Mouse (Mus musculus) right cerebral cortex, adult 18-20 months (tissue): ENCODE results near the gene Kcnj6.

Experiments
- DNase-seq: peaks from one replicate; pipeline ENCODE4 v3.0.0; 2022; ENCODE audit warnings: mixed read lengths

Kcnj6 gene

GRCm38 (mm10) chr16:94765129-94765528, 232.4 kb downstream of the Kcnj6 start:
- no peak for DNase-seq

DNA sequence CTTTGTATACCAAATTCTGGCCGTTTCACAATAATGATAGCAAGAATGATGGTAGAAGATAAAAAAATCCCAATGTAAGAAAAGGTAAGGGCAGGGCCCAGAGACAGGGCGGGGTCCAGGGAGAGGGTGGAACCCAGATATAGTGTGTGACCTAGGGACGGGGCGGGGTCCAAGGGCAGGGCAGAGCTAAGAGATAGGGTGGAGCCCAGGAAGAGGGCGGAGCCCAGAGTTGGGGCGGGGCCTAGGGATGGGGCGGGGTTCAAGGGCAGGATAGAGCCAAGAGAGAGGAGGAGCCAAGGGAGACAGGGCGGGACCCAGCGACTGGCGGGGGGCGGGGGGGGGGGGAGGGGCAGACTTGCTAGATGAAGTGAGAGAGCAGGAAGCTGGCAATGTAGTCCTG, 236.8 kb downstream of the Kcnj6 start:
- no peak for DNase-seq

GRCm38 (mm10) chr16:94759761-94760160, 237.7 kb downstream of the Kcnj6 start:
- DNase-seq = no peak

- DNase-seq = no peak
Observed at GRCm38 (mm10) chr16:94758606-94759005, 238.9 kb downstream of the Kcnj6 start.

DNA sequence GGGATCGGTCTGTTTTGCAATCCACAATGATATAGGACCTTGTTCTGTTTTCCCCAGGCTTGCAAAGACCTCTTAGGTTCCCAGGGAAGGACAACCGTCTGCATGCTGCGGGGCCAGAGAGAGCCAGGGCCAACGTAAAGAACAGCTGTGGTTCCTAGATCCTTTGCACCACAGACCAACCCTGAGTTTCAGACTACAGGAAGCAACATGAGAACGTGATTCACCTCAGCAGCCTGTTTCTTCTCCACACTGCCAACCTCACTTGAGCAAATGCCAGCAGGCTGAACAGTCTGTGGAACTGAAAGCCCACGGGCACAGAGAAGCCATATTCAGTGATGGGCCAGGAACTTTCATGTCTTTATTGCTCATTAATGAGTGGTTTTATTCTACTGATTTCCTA, 241.1 kb downstream of the Kcnj6 start:
- no peak for DNase-seq

GRCm38 (mm10) chr16:94753453-94753852, 244.0 kb downstream of the Kcnj6 start:
- DNase-seq = peak; percentile 65

DNA sequence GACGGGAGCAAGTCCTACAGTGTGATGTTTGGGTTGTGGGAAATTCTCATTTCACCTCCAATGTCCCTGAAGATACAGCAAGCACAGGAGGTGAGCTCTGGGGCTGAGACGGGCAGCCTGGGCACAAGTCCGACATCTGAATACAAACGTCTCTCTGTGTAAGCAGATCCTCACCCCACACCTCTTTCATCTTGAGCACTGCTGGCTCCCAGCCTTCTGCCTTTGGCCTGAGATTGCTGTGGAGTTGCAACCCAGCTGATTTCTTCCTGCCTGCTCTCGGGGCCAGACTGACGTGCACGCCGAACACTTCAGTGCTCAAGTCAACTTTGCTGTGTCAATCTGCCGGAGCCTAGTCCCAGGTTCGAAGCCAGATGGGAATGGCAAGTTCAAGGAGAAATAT, 244.7 kb downstream of the Kcnj6 start:
- no peak for DNase-seq

DNA sequence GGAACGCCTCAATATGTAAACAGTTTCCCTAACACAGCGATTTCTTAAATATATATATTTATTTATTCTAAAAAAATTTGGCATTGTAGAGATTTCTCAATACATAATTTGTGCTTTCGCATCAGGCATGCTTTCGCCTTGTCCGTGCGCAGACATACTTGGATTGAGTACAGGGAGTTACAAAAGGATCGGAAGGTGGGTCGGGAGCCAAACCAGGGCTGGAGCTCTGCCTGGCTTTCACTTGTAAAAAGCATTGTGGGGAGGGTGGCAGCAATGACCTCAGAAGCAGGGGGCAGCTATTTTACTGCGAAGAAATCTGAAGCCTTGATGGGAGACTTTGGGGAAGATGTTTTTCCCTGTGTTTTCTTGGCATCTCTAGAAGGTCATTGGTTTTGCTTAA, 252.5 kb downstream of the Kcnj6 start:
- no peak for DNase-seq

DNA sequence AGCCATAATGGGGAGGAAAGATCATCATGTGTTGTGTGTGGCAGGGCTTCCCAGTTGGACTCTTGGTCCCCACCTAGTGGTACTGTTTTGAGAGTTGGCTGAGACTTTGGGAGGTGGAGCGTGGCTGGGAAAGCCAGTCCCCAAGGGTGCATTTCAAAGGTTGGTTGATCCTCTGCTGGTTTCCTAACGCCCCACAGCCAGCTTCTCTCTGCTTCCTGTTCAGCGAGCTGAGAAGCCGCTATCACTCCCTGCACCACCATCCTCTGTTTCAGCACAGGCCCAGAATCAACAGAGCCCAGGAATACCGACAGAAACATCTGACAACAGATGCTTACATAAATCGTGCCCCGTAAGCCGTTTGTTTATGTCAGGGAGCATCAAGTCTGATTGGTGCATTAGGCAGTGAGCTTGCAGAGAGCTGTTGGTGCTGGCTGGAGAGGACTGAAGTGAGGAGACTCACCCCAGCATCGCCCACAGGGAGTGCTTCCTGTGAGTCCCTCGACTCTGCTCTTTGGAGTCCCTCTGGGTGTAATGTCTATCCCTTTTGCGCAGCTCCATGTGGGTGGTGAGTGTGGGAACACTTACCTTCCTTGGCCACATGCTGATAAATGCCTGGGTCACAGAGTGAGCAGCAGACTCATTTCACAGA, 253.5 kb downstream of the Kcnj6 start:
- peak; percentile 62 for DNase-seq

DNA sequence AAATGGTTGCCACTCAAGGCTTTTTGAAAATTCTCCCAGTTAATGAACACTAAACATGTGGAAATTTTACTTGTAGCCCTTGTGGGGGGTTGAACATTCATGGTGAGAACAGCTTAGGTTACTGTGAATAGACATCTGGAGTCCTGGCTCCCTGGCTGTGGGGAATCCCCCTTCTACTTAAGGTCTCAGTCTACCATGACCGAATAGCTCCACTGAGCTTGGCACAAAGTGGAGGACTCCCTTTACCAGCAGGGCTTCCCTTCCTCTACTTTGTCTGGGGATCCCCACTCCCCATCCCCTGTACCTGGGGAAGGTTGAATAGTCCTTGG, 260.2 kb downstream of the Kcnj6 start:
- DNase-seq = no peak

DNA sequence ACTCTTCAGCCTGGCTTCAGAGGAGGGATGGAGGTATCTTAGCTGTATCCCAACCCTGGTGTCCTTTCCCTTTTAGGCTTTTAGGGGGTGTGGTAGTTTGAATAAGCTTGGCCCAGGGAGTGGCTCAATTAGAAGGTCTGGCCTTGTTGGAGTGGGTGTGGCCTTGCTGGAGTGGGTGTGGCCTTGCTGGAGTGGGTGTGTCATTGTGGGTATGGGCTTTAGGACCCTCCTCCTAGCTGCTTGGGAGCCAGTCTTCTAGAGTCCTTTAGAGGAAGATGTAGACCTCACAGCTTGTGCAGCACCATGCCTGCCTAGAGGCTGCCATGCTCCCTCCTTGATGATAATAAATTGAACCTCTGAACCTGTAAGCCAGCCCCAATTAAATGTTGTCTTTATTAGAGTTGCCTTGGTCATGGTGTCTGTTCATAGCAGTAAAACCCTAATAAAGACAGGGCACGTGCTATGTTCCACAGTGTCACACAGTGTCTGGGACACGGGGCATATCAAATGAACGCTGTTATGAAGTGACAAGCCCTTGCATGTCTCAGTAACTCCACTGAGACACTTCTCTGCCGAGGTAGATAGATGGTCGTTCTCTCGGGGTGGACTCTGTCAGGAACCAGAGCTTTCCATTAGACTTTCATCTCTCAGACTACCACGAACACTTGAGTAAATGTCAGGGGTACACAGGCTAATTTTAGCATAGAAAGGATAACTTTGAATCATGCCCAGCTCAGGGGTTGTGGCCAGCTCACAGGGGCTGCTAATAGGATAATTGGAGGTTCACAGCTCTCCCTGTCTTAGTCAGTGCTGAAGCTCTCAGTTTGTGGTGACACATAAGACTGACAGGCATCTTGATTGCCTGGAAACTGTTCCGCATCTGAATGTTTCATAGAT, 260.8 kb downstream of the Kcnj6 start:
- DNase-seq = no peak

DNA sequence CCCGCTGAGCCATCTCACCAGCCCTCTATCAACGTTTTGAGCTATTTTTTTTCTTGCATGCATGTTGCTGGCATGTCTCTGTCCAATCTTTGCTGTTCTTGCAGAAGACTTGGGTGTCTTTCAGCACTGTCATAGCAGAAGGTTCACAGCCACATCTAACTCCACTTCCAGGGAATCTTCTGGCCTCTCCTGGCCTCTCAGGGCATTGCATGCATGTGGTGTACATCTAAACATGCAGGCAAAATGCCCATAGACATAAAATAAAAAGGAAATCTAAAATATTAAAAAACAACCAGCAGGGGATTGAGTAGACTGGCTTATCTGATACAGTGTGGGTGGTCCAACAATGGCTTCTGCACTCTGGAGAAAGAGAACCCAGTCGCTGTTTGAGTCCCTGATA, 262.0 kb downstream of the Kcnj6 start:
- no peak for DNase-seq

DNA sequence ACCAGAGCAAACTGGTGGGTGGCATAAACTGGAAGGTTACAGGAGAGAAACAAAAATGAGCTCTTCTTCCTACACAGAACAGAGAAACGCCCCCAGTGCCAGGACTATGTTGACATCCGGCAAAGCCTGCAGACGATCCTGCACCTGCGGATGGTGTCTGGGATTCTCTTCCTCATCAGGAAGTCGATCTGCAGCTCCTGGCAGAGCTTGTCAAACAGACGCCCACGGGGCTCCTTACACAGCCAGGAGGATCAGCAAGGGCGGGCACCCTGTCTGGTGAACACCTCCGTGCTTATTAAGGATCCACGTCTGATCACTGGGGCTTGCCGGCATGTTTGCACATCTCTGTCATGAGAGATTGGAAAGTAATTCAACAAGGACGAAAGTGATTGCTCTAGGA, 266.5 kb downstream of the Kcnj6 start:
- DNase-seq = peak; percentile 64

DNA sequence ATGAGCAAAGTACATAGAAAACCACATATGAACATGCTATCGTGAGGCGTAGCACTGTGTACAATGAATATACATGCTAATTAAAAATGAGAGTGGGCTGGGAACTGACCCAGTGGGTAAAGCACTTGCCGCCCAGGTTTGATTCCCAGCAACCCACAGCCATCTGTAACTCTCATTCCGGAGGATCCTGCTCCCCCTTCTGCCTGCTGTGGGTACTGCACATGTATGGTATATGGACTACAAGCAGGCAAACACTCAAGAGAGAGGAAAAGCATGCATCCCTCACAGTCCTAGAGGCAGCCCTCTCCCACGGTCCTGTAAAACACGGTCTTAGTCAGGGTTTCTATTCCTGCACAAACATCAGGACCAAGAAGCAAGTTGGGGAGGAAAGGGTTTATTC, 268.3 kb downstream of the Kcnj6 start:
- no peak for DNase-seq

- peak; percentile 68 for DNase-seq
Observed at GRCm38 (mm10) chr16:94724747-94725211, 272.7 kb downstream of the Kcnj6 start.

DNA sequence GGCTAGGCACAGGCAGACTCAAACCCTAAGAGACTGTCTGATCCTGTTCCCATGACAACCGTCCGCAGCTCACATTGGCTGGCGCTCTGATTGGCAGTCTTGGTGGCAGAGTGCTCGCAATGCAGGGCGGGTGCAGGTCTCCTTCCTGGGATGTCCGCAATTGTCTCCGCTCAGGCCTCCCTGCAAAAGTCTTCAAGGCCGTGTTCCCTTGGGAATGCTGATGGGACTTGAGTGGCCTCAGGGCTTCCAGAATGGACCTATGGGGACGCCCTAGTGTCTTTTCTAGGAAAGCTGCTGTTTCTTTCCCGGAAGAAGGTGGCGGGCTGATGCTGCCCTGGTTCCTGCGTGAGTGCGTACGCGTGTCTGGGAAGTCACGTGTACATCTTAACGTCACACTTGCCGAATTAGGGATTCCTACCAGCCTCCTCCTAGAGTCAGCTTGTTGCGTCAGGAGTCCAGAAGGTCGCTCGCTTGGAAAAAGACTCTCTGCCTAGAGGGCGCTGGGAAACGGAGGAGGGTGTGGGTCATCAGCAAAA, 273.4 kb downstream of the Kcnj6 start:
- peak; percentile 95 for DNase-seq

GRCm38 (mm10) chr16:94722936-94723335, 274.6 kb downstream of the Kcnj6 start:
- no peak for DNase-seq

DNA sequence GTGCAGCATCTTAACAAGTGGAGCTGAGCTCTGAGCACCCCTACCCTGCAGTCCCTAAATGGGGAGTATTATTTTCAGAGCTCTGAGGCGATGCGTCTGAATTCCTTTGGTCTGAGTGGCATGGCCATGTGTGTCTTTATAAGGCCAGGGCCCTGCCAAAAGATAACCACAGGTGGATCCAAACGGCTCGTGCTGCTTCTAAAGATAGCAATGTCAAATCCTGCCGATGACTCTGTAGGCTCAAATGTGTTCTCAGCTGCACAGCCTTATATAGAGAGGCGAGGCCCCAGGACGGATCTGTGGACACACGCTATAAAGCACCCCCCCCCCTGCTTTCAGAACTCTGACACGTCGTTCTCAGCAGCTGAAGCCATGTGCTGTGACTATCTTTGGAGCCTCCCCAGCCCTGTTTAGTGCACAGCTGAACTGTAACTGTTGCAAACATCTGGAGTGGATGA, 275.9 kb downstream of the Kcnj6 start:
- no peak for DNase-seq

- no peak for DNase-seq
Observed at GRCm38 (mm10) chr16:94720476-94721153, 276.9 kb downstream of the Kcnj6 start.

DNA sequence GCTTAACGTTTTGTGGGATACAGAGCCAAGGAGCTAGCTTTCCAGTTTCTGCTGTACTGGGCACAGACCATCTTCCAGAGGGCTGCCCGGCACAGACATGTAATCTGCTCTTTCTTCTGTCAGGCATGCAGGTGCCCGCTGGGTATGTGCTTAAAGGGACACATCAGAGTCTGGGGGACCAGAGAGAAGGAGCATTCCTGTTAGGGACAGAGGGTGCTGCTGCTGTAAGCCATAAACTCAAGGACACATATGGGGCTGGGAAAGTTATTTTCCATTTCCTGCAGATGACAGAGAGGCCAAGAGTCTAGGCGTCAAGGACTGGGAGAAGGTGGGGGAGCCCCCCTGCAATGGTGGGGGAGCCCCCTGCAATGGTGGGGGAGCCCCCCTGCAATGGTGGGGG, 278.0 kb downstream of the Kcnj6 start:
- DNase-seq = no peak

- DNase-seq = no peak
Observed at GRCm38 (mm10) chr16:94718919-94719318, 278.6 kb downstream of the Kcnj6 start.

- DNase-seq = no peak
Observed at GRCm38 (mm10) chr16:94717051-94717450, 280.4 kb downstream of the Kcnj6 start.

DNA sequence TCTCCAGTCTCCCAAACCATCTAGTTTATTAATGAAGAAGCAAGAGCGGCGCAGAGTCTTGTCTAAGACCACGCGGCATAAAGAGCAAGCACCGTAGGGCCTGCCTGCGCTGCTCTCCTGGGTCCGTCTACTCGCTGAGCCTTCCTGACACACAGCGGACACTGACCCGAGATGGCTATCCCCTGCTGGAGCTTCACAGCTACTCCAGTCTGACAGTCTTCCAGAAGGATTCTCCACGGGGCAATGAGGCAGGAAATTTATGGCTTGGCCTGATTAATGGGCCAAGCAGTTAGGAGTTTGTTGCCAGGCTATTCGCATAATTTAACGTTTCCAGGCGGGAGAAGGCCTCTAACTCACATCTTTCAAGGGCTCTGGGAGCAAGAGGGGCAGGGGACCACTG, 283.0 kb downstream of the Kcnj6 start:
- no peak for DNase-seq
